Mouse (Mus musculus) testis, adult 2 months (tissue): ENCODE measurements around the gene Calm3.

Source experiments
- CTCF ChIP-seq: fragments of 200-500 bp; IDR thresholded peaks from 2 replicates; pipeline ENCODE4 v1.5.1; 2012; ENCODE audit warnings: low read depth, mild to moderate bottlenecking, inconsistent platforms, low read length, moderate library complexity; ENCODE audit not compliant: control insufficient read depth, insufficient read depth, insufficient replicate concordance
- POLR2A ChIP-seq: fragments of 200-500 bp; IDR thresholded peaks from 2 replicates; pipeline ENCODE4 v1.6.1; 2012; ENCODE audit warnings: low read depth, mild to moderate bottlenecking, inconsistent platforms, low read length, moderate library complexity; ENCODE audit not compliant: control insufficient read depth

- no peak for TF ChIP-seq POLR2A
- TF ChIP-seq CTCF: no peak
These were observed 23.5 kb upstream of the Calm3 start for GRCm38 (mm10) chr7:16947349-16947895.
